Mouse (Mus musculus): Measurements from ENCODE around the gene Dnaic1. TPM values are rescaled to one million over a fixed set of nuclear protein-coding genes. Genes with fewer than 3 reads are reported as not detected.

Dnaic1 gene
- polyA plus RNA-seq, 1 experiment from 2014 or later: 1.8 TPM

DNA sequence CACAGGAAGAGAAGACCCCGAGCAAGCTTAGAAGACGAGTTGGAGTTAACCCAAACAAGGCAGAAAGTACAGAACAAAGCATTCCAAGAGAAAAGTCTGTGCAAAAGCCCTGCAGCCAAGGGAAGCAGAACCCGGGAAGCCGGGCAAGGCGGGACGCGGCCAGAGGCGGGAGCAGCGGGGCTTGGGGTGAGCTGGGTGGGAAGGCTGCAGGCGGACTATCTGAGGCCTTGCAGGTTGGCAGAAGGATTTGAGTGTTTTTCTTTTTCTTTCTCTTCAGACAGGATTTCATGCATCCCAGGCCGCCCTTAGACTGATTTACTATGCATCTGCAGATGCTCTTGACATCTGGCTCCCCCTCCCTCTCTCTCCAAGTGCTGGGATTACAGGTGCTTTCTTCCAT is 16.5 kb upstream of the Dnaic1 start:
- ATAC-seq (ENCODE audit: insufficient number of reproducible peaks, insufficient read depth, low FRiP score, low read depth): no peak
- Histone ChIP-seq H3K9me3 (ENCODE audit: control insufficient read depth, low read length) (no peaks in the 10 kb centered on the region), H3K27ac (replicated peaks in 1 of 2; ENCODE audit: control insufficient read depth in 1 of 2, insufficient read depth in 1 of 2, low read depth in 2 of 2, low read length in 2 of 2) (no peak overlapping the region), H3K4me1 (ENCODE audit: control insufficient read depth in 2 of 2, insufficient read depth in 2 of 2, low read length in 2 of 2) (peaks cover 0 to 11% of the 10 kb centered on the region in 2 experiments; a peak in 2 of 4 replicates), H3K4me2 (ENCODE audit: low read length) (no peak overlapping the region), H3K4me3 (ENCODE audit: control insufficient read depth in 1 of 2, insufficient read depth in 1 of 2, low read depth in 1 of 2, low read length in 2 of 2) (no peak overlapping the region), H3K9ac (ENCODE audit: low read length) (no peak overlapping the region), H3K27me3 (ENCODE audit: control insufficient read depth, insufficient read depth, low read length) (no peaks in the 10 kb centered on the region), H3K36me3 (ENCODE audit: control insufficient read depth, insufficient read depth, low read length) (no peaks in the 10 kb centered on the region)
- WGBS: 76% methylated on average over 11 of the region's 11 CpGs

DNA sequence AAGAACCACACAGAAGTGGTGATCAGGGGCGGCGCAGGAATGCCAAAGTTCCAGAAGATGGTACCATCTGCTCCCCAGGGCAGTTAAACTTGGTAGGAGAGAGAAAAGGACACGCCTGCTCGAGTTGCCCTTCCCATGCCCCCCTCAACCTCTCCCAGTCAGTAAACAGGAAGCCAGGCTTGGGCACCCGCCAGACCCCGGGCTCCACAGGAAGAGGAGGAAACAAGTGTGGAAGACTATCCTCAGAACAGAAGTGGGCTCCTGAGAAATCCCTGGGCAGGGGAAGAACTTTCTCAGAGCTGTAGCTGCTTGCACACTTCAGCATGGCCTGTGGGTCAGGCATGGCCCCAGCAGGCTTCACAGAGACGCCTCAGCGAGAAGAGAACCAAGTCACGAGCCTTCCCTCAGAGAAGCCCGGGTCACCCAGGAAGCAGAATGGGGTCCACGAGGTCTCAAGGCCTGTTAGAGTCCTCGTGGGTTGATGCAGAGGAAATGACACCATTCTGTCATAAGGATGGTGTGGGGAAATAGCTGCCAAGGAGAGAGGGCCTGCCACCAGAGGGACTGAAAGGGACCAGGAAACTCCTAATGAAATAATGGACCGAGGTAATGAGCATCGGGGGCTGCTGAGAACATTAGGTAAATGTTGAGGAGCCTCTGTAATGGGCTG is 14.4 kb upstream of the Dnaic1 start:
- H3K36me3 ChIP-seq (ENCODE audit: control insufficient read depth, insufficient read depth, low read length): no peaks in the 10 kb centered on the region
- ATAC-seq (ENCODE audit: insufficient number of reproducible peaks, insufficient read depth, low FRiP score, low read depth): no peak
- peaks cover 0 to 11% of the 10 kb centered on the region in 2 experiments; a peak in 2 of 4 replicates for H3K4me1 ChIP-seq (ENCODE audit: control insufficient read depth in 2 of 2, insufficient read depth in 2 of 2, low read length in 2 of 2)
- no peaks in the 10 kb centered on the region for H3K9me3 ChIP-seq (ENCODE audit: control insufficient read depth, low read length)
- no peak overlapping the region for H3K9ac ChIP-seq (ENCODE audit: low read length)
- peak overlapping the region; percentile 43 to 59 for H3K27ac ChIP-seq (replicated peaks in 1 of 2; ENCODE audit: control insufficient read depth in 1 of 2, insufficient read depth in 1 of 2, low read depth in 2 of 2, low read length in 2 of 2)
- WGBS: 62% methylated on average over 14 of the region's 14 CpGs
- no peak overlapping the region for H3K4me2 ChIP-seq (ENCODE audit: low read length)
- H3K4me3 ChIP-seq (ENCODE audit: control insufficient read depth in 1 of 2, insufficient read depth in 1 of 2, low read depth in 1 of 2, low read length in 2 of 2): no peak overlapping the region
- H3K27me3 ChIP-seq (ENCODE audit: control insufficient read depth, insufficient read depth, low read length): no peaks in the 10 kb centered on the region

DNA sequence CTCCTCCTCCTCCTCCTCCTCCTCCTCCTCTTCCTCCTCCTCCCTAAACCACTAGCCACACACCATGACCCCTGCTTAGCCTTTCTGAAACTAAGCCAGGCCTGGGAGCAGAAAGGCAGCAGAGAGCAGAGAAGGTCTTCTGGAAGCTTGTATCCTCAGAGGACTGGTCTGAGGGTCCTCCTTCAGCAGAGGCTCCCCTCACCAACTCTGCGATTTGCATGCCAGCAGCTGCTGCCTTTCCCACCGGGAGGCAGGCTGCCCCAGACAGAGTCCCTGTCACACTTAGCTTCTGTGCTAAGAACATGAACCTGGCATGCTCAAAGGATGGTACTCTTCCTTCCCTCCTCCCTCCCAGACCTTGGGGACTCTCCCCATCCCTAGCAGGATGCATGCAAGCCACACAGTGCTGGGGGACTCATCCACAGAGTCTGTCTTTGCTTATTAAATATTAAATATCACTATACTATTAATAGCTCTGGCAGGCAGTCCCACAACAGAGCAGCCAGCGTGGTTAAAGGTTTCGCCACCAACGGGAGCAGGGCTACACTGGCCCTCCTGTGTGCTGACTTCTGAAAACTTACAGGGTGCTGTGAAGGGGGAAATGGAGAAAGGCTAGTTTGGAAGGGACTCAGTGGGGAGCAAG is 13.1 kb upstream of the Dnaic1 start:
- Histone ChIP-seq H3K4me1 (ENCODE audit: control insufficient read depth in 2 of 2, insufficient read depth in 2 of 2, low read length in 2 of 2) (peaks cover 0 to 11% of the 10 kb centered on the region in 2 experiments; a peak in 2 of 4 replicates), H3K9me3 (ENCODE audit: control insufficient read depth, low read length) (no peaks in the 10 kb centered on the region), H3K9ac (ENCODE audit: low read length) (no peak overlapping the region), H3K27ac (replicated peaks in 1 of 2; ENCODE audit: control insufficient read depth in 1 of 2, insufficient read depth in 1 of 2, low read depth in 2 of 2, low read length in 2 of 2) (no peak overlapping the region), H3K4me2 (ENCODE audit: low read length) (no peak overlapping the region), H3K27me3 (ENCODE audit: control insufficient read depth, insufficient read depth, low read length) (no peaks in the 10 kb centered on the region), H3K4me3 (ENCODE audit: control insufficient read depth in 1 of 2, insufficient read depth in 1 of 2, low read depth in 1 of 2, low read length in 2 of 2) (no peak overlapping the region), H3K36me3 (ENCODE audit: control insufficient read depth, insufficient read depth, low read length) (no peaks in the 10 kb centered on the region)
- WGBS: 43% methylated on average over 5 of the region's 5 CpGs
- ATAC-seq (ENCODE audit: insufficient number of reproducible peaks, insufficient read depth, low FRiP score, low read depth): no peak

DNA sequence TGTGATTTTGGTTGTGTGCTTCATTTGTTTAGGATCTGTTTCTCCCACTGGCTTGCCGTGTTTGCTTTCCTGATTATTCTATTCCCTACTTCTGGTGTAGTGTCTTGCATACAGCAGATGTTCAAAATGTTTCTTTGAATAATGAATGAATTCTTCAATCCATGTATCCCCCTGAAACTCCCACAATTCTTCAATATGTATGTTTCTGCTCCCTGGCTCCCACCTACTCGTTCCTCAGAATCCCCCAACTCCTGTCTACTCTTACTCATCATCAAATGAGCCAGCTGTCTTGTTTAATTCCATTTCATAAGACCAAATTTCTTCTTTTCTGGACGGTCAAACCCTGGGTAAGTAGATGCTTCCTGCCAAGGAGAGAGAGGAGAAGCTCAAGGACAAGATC is 12.5 kb upstream of the Dnaic1 start:
- WGBS: 63% methylated on average over 3 of the region's 3 CpGs
- no peak overlapping the region for H3K4me2 ChIP-seq (ENCODE audit: low read length)
- no peaks in the 10 kb centered on the region for H3K9me3 ChIP-seq (ENCODE audit: control insufficient read depth, low read length)
- no peak overlapping the region for H3K9ac ChIP-seq (ENCODE audit: low read length)
- no peaks in the 10 kb centered on the region for H3K36me3 ChIP-seq (ENCODE audit: control insufficient read depth, insufficient read depth, low read length)
- H3K27ac ChIP-seq (replicated peaks in 1 of 2; ENCODE audit: control insufficient read depth in 1 of 2, insufficient read depth in 1 of 2, low read depth in 2 of 2, low read length in 2 of 2): no peak overlapping the region
- H3K27me3 ChIP-seq (ENCODE audit: control insufficient read depth, insufficient read depth, low read length): no peaks in the 10 kb centered on the region
- H3K4me3 ChIP-seq (ENCODE audit: control insufficient read depth in 1 of 2, insufficient read depth in 1 of 2, low read depth in 1 of 2, low read length in 2 of 2): no peak overlapping the region
- peaks cover 0 to 11% of the 10 kb centered on the region in 2 experiments; a peak in 2 of 4 replicates for H3K4me1 ChIP-seq (ENCODE audit: control insufficient read depth in 2 of 2, insufficient read depth in 2 of 2, low read length in 2 of 2)
- no peak for ATAC-seq (ENCODE audit: insufficient number of reproducible peaks, insufficient read depth, low FRiP score, low read depth)

DNA sequence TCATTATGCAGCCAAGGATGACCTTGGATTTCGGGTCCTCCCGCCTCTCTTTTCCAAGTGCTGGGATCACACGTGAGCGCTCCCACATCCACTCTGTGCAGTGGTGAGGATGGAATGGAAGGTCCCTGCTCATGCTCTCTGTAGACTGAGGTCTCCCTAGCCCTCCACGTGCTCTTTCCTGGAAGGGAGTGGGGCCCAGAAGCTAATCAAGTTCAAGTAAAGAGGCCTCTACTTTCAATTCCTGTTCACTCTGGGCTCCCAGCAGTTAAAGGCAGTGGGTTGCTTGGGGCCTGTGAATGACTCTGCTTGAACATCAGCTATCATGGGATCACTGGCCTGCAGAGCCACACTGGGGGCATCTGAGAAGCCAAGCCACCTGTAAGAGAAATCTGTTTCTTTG is 6.3 kb upstream of the Dnaic1 start:
- H3K4me2 ChIP-seq (ENCODE audit: low read length): no peak overlapping the region
- H3K9ac ChIP-seq (ENCODE audit: low read length): no peak overlapping the region
- ATAC-seq (ENCODE audit: insufficient number of reproducible peaks, insufficient read depth, low FRiP score, low read depth): no peak
- WGBS: 75% methylated on average over 5 of the region's 5 CpGs
- H3K27me3 ChIP-seq (ENCODE audit: control insufficient read depth, insufficient read depth, low read length): no peaks in the 10 kb centered on the region
- no peaks in the 10 kb centered on the region for H3K9me3 ChIP-seq (ENCODE audit: control insufficient read depth, low read length)
- peaks cover 8 to 12% of the 10 kb centered on the region in 2 experiments for H3K4me1 ChIP-seq (ENCODE audit: control insufficient read depth in 2 of 2, insufficient read depth in 2 of 2, low read length in 2 of 2)
- H3K4me3 ChIP-seq (ENCODE audit: control insufficient read depth in 1 of 2, insufficient read depth in 1 of 2, low read depth in 1 of 2, low read length in 2 of 2): no peak overlapping the region
- H3K36me3 ChIP-seq (ENCODE audit: control insufficient read depth, insufficient read depth, low read length): no peaks in the 10 kb centered on the region
- no peak overlapping the region for H3K27ac ChIP-seq (replicated peaks in 1 of 2; ENCODE audit: control insufficient read depth in 1 of 2, insufficient read depth in 1 of 2, low read depth in 2 of 2, low read length in 2 of 2)

DNA sequence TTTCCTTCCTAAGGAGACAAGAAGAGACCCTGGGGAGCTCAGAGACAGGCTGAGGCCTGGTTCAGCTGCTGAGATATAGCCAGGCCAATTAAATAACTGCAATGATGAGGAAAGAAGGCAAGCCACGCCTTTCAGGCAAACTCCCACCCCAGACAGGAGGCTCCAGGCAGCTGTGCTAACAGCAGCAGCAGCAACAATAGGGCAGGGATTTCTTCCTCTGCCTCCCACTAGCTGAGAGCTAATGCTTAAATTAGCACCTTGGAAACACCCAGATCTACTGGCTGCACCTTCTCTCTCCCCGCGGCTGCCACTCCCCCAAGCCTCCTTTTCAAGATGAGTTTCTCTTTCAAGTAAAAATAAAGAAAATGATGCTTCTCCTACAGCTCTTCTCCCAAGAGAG is 3.5 kb upstream of the Dnaic1 start:
- Histone ChIP-seq H3K4me1 (ENCODE audit: control insufficient read depth in 2 of 2, insufficient read depth in 2 of 2, low read length in 2 of 2) (peaks cover 13 to 17% of the 10 kb centered on the region in 2 experiments), H3K27me3 (ENCODE audit: control insufficient read depth, insufficient read depth, low read length) (peaks cover 5% of the 10 kb centered on the region; the same call in 1 of the 2 replicates), H3K9me3 (ENCODE audit: control insufficient read depth, low read length) (no peaks in the 10 kb centered on the region), H3K4me2 (ENCODE audit: low read length) (no peak overlapping the region), H3K27ac (replicated peaks in 1 of 2; ENCODE audit: control insufficient read depth in 1 of 2, insufficient read depth in 1 of 2, low read depth in 2 of 2, low read length in 2 of 2) (no peak overlapping the region; a peak in 1 of 4 replicates), H3K36me3 (ENCODE audit: control insufficient read depth, insufficient read depth, low read length) (no peaks in the 10 kb centered on the region), H3K4me3 (ENCODE audit: control insufficient read depth in 1 of 2, insufficient read depth in 1 of 2, low read depth in 1 of 2, low read length in 2 of 2) (no peak overlapping the region), H3K9ac (ENCODE audit: low read length) (no peak overlapping the region)
- 10% methylated on average over 3 of the region's 3 CpGs for WGBS
- no peak for ATAC-seq (ENCODE audit: insufficient number of reproducible peaks, insufficient read depth, low FRiP score, low read depth)

DNA sequence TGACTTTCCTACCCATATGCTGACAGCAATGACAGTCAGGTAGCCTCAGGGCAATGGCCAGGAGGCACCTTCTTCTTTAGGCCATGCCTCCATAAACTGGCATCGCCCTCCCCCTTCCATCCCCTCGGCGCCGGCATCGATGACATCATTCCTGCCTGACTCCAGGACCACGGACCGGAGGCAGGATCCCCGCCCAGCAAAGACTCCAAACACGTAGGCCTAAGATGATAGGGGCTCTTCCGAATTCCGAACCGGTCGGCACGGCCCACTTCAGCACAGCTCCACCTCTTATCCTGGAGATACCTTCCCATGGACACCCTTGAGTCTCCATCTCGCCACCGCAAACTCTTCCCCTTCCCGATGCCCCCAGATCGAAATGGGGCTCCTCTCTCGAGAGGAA is 1.3 kb upstream of the Dnaic1 start:
- Histone ChIP-seq H3K4me3 (ENCODE audit: control insufficient read depth in 1 of 2, insufficient read depth in 1 of 2, low read depth in 1 of 2, low read length in 2 of 2) (peak overlapping the region; percentile 77 to 87), H3K4me1 (ENCODE audit: control insufficient read depth in 2 of 2, insufficient read depth in 2 of 2, low read length in 2 of 2) (peaks cover 13 to 17% of the 10 kb centered on the region in 2 experiments), H3K4me2 (ENCODE audit: low read length) (peak overlapping the region; percentile 94), H3K36me3 (ENCODE audit: control insufficient read depth, insufficient read depth, low read length) (no peaks in the 10 kb centered on the region), H3K9ac (ENCODE audit: low read length) (peak overlapping the region; percentile 80), H3K27me3 (ENCODE audit: control insufficient read depth, insufficient read depth, low read length) (peaks cover 8% of the 10 kb centered on the region; the same call in 1 of the 2 replicates), H3K9me3 (ENCODE audit: control insufficient read depth, low read length) (no peaks in the 10 kb centered on the region), H3K27ac (replicated peaks in 1 of 2; ENCODE audit: control insufficient read depth in 1 of 2, insufficient read depth in 1 of 2, low read depth in 2 of 2, low read length in 2 of 2) (peak overlapping the region in 1 of 2 experiments; percentile 57; a peak in 1 of 4 replicates)
- no peak for ATAC-seq (ENCODE audit: insufficient number of reproducible peaks, insufficient read depth, low FRiP score, low read depth)
- WGBS: 7% methylated on average over 19 of the region's 19 CpGs

Data from heart, embryonic 14.5 days (tissue).